Mouse (Mus musculus) megakaryocyte-erythroid progenitor cell, adult 5 weeks (primary cell): Measurements from ENCODE around the gene Slc25a5. TPM values are rescaled to one million over a fixed set of nuclear protein-coding genes. Genes with fewer than 3 reads are reported as not detected.

Source experiments
- polyA plus RNA-seq: library from polyadenylated mRNA; stranded (reverse); fragments of >175 nt; gene quantifications from 2 replicates; pipeline ENCODE4 v1.2.3, GENCODE M21; 2012

Gene Slc25a5
- polyA plus RNA-seq, result 36.7 and 50.2 TPM in 2 replicates

DNA sequence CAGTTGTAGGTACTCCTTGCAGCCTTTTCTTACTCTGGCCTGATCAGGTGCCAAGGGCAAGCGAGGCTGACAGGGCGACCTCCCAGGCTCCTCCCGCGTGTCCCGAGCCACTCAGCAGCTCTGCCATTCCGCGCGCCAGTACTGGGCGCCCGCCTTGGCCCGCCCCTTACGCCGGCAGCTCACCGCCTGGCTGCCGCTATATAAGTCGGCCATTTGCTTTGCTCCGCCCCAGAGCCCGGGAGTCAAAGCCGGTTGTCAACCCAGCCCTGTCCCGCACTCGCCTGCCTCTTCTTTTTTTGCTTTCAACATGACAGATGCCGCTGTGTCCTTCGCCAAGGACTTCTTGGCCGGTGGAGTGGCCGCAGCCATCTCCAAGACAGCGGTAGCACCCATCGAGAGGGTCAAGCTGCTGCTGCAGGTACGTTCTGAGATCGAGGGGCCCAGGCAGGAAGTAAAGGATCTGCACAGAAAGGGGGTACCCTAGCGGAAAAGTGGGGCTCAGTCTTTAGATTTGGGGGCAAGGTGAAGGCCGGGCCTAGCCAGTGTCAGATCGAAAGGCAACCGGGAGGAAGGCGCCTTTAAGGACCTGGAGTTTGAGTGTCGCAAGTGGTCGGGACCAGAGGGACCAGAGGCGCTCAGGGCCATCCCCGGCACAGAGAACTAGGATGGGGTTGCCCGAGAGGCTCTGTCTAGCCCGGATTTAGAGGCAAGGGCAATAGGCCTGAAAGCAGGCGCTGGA, at the start of gene Slc25a5:
Slc25a5 (plus strand) TSS at position 228 of the 739 bp plus-strand sequence.

Other genes with a start within 250 kb of the Slc25a5 start
- gene Pgrmc1, start 197.4 kb upstream of the Slc25a5 start, polyA plus RNA-seq, result 86.1 and 111 TPM in 2 replicates
- gene Akap17b, start 150.3 kb upstream of the Slc25a5 start, polyA plus RNA-seq, result 0.13 and 0.32 TPM in 2 replicates
- gene Slc25a43, start 52.0 kb upstream of the Slc25a5 start, polyA plus RNA-seq, result 0.54 and 1.4 TPM in 2 replicates
- gene Ube2a, start 78.2 kb downstream of the Slc25a5 start, polyA plus RNA-seq, result 150 and 230 TPM in 2 replicates
- 1.7 and 2.2 TPM in 2 replicates for gene C330007P06Rik, start 78.5 kb downstream of the Slc25a5 start, polyA plus RNA-seq
- gene Nkrf, start 107.2 kb downstream of the Slc25a5 start, polyA plus RNA-seq, result 1.1 and 1.4 TPM in 2 replicates
- 11.8 and 18.5 TPM in 2 replicates for gene Sept6, start 196.1 kb downstream of the Slc25a5 start, polyA plus RNA-seq